Mouse (Mus musculus): ENCODE data around the gene Itsn1. TPM values are rescaled to one million over a fixed set of nuclear protein-coding genes. Genes with fewer than 3 reads are reported as not detected.

Itsn1 gene
- polyA plus RNA-seq, 1 experiment from 2014 or later: 7.8 TPM

DNA sequence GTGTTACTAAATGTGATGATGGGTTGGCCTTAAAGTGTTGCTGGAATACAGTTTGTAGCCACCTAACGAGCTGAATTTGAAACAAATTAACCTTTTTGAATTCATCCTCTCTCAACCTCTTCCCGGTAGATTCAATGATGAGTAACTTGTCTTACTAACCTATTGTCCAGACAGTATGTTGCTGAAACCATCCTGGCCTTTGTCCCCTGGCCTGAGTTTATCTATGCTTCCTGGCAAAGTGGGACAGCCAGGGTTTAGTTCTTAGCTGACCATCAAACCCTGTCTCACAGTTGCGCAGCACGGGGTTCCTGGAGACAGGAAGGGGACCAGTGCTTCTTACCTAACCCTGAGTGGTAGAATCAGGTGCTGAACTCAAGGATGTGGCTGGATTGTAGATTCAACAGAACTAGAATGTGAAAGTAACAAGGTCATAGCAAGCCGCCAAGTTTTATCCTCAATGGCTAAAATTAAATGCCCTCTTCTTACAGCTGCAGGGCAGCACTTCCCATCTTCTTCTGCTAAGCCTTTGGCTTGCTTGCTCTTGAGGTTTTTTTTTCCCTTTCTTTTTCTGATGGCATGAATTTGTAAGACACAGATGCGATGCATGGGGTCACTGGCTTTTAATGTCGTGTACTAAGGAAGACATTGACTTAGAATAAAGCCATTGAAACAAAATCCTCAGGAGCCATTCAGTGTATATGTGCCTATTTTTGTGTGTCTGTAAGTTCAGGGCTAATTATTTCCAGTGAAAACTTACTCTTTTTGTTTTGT, 7.2 kb downstream of the Itsn1 start:
- Histone ChIP-seq H3K36me3 (ENCODE audit: control insufficient read depth, insufficient read depth, low read length) (no peaks in the 10 kb centered on the region), H3K4me2 (replicated peaks; ENCODE audit: low read depth) (no peak overlapping the region), H3K27ac (replicated peaks) (no peak overlapping the region), H3K27me3 (ENCODE audit: control insufficient read depth, insufficient read depth, low read length) (no peaks in the 10 kb centered on the region), H3K4me1 (replicated peaks; ENCODE audit: control insufficient read depth, insufficient read depth) (peaks cover 5% of the 10 kb centered on the region), H3K9ac (ENCODE audit: low read length) (no peak overlapping the region), H3K9me3 (ENCODE audit: control insufficient read depth, low read length) (no peaks in the 10 kb centered on the region), H3K4me3 (ENCODE audit: low read depth, low read length) (no peak overlapping the region)
- ATAC-seq (ENCODE audit: low FRiP score, low TSS enrichment) (no peak), DNase-seq (ENCODE audit: low spot score) (no peak)
- TF ChIP-seq EP300 (optimal IDR thresholded peaks at IDR 0.05) (no peak), CTCF (IDR thresholded peaks at IDR 0.05; ENCODE audit: low read depth) (no peak)
- 79% methylated on average over 7 of the region's 7 CpGs for WGBS

- 86% methylated on average over 6 of the region's 6 CpGs for WGBS
- peaks cover 5% of the 10 kb centered on the region for H3K4me1 ChIP-seq (replicated peaks; ENCODE audit: control insufficient read depth, insufficient read depth)
- H3K27ac ChIP-seq (replicated peaks): no peak overlapping the region
- TF ChIP-seq CTCF (IDR thresholded peaks at IDR 0.05; ENCODE audit: low read depth) (no peak), EP300 (optimal IDR thresholded peaks at IDR 0.05) (no peak)
- no peak overlapping the region for H3K9ac ChIP-seq (ENCODE audit: low read length)
- no peaks in the 10 kb centered on the region for H3K9me3 ChIP-seq (ENCODE audit: control insufficient read depth, low read length)
- H3K4me2 ChIP-seq (replicated peaks; ENCODE audit: low read depth): no peak overlapping the region
- no peaks in the 10 kb centered on the region for H3K27me3 ChIP-seq (ENCODE audit: control insufficient read depth, insufficient read depth, low read length)
- H3K4me3 ChIP-seq (ENCODE audit: low read depth, low read length): no peak overlapping the region
- DNase-seq (ENCODE audit: low spot score) (no peak), ATAC-seq (ENCODE audit: low FRiP score, low TSS enrichment) (no peak)
- no peaks in the 10 kb centered on the region for H3K36me3 ChIP-seq (ENCODE audit: control insufficient read depth, insufficient read depth, low read length)
These were observed 9.4 kb downstream of the Itsn1 start for GRCm38 (mm10) chr16:91738505-91738904.

- Histone ChIP-seq H3K36me3 (ENCODE audit: control insufficient read depth, insufficient read depth, low read length) (no peaks in the 10 kb centered on the region), H3K27ac (replicated peaks) (no peak overlapping the region), H3K9ac (ENCODE audit: low read length) (no peak overlapping the region), H3K27me3 (ENCODE audit: control insufficient read depth, insufficient read depth, low read length) (no peaks in the 10 kb centered on the region), H3K4me3 (ENCODE audit: low read depth, low read length) (no peak overlapping the region), H3K4me1 (replicated peaks; ENCODE audit: control insufficient read depth, insufficient read depth) (peaks cover 3% of the 10 kb centered on the region), H3K4me2 (replicated peaks; ENCODE audit: low read depth) (no peak overlapping the region), H3K9me3 (ENCODE audit: control insufficient read depth, low read length) (no peaks in the 10 kb centered on the region)
- ATAC-seq (ENCODE audit: low FRiP score, low TSS enrichment): no peak
- no peak for DNase-seq (ENCODE audit: low spot score)
- no peak for TF ChIP-seq EP300 (optimal IDR thresholded peaks at IDR 0.05)
- no peak for TF ChIP-seq CTCF (IDR thresholded peaks at IDR 0.05; ENCODE audit: low read depth)
- 66% methylated on average over 8 of the region's 8 CpGs for WGBS
These were observed 11.3 kb downstream of the Itsn1 start for GRCm38 (mm10) chr16:91740184-91740917.

GRCm38 (mm10) chr16:91740918-91741255, 11.8 kb downstream of the Itsn1 start:
- WGBS: 67% methylated on average over 7 of the region's 7 CpGs
- Histone ChIP-seq H3K36me3 (ENCODE audit: control insufficient read depth, insufficient read depth, low read length) (no peaks in the 10 kb centered on the region), H3K4me1 (replicated peaks; ENCODE audit: control insufficient read depth, insufficient read depth) (peaks cover 3% of the 10 kb centered on the region), H3K9me3 (ENCODE audit: control insufficient read depth, low read length) (no peaks in the 10 kb centered on the region), H3K9ac (ENCODE audit: low read length) (no peak overlapping the region), H3K4me2 (replicated peaks; ENCODE audit: low read depth) (no peak overlapping the region), H3K4me3 (ENCODE audit: low read depth, low read length) (no peak overlapping the region), H3K27ac (replicated peaks) (no peak overlapping the region), H3K27me3 (ENCODE audit: control insufficient read depth, insufficient read depth, low read length) (no peaks in the 10 kb centered on the region)
- ATAC-seq (ENCODE audit: low FRiP score, low TSS enrichment): no peak
- TF ChIP-seq CTCF (IDR thresholded peaks at IDR 0.05; ENCODE audit: low read depth) (no peak), EP300 (optimal IDR thresholded peaks at IDR 0.05) (no peak)
- DNase-seq (ENCODE audit: low spot score): no peak

- H3K4me2 ChIP-seq (replicated peaks; ENCODE audit: low read depth): no peak overlapping the region
- DNase-seq (ENCODE audit: low spot score): no peak
- H3K4me1 ChIP-seq (replicated peaks; ENCODE audit: control insufficient read depth, insufficient read depth): no peaks in the 10 kb centered on the region
- no peaks in the 10 kb centered on the region for H3K9me3 ChIP-seq (ENCODE audit: control insufficient read depth, low read length)
- no peak overlapping the region for H3K9ac ChIP-seq (ENCODE audit: low read length)
- no peaks in the 10 kb centered on the region for H3K36me3 ChIP-seq (ENCODE audit: control insufficient read depth, insufficient read depth, low read length)
- H3K27me3 ChIP-seq (ENCODE audit: control insufficient read depth, insufficient read depth, low read length): no peaks in the 10 kb centered on the region
- TF ChIP-seq CTCF (IDR thresholded peaks at IDR 0.05; ENCODE audit: low read depth): no peak
- TF ChIP-seq EP300 (optimal IDR thresholded peaks at IDR 0.05): no peak
- H3K4me3 ChIP-seq (ENCODE audit: low read depth, low read length): no peak overlapping the region
- no peak for ATAC-seq (ENCODE audit: low FRiP score, low TSS enrichment)
- WGBS: 75% methylated on average over 7 of the region's 7 CpGs
- no peak overlapping the region for H3K27ac ChIP-seq (replicated peaks)
These were observed 14.0 kb downstream of the Itsn1 start for GRCm38 (mm10) chr16:91743055-91743454.
